Mouse (Mus musculus) adrenal gland, adult (tissue): ENCODE measurements around the gene Gpr27.

Source experiments
- DNase-seq, 2 experiments: peaks; one replicate each; pipeline ENCODE4 v3.0.0; 2022 to 2023; ENCODE audit warnings: low spot score in 1 of 2; ENCODE audit not compliant: inconsistent age in 2 of 2

Gpr27 gene

DNA sequence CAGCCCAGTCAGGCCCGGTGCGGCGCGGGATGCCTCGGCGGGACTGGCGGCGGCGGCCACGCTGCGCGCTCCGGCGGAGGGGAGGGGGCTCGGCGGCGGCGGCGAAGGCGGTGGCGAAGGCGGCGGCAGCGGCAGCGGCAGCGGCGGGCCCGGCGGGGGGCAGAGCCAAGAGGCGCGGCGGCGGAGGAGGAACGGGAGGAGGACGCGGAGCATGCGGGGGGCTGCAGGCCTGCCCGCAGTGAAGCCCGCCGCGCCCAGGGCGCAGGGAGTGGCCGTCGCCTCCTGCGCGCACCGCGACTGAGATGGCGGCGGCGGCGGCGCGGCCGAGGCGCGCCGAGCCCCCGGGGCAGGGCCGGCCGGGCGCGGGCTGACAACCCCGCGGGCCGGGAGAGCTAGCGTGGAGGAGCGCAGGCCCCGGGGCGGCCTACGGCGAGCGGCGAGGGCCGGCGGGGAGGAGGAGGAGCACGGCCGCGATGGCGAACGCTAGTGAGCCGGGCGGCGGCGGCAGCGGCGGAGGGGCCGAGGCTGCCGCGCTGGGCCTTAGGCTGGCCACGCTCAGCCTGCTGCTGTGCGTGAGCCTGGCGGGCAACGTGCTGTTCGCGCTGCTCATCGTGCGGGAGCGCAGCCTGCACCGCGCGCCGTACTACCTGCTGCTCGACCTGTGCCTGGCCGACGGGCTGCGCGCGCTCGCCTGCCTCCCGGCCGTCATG, at the start of gene Gpr27:
Gene Gpr27, plus strand, starts transcription at position 474 of the 710 bp plus-strand sequence.
- DNase-seq: peak; percentile 11 to 69

DNA sequence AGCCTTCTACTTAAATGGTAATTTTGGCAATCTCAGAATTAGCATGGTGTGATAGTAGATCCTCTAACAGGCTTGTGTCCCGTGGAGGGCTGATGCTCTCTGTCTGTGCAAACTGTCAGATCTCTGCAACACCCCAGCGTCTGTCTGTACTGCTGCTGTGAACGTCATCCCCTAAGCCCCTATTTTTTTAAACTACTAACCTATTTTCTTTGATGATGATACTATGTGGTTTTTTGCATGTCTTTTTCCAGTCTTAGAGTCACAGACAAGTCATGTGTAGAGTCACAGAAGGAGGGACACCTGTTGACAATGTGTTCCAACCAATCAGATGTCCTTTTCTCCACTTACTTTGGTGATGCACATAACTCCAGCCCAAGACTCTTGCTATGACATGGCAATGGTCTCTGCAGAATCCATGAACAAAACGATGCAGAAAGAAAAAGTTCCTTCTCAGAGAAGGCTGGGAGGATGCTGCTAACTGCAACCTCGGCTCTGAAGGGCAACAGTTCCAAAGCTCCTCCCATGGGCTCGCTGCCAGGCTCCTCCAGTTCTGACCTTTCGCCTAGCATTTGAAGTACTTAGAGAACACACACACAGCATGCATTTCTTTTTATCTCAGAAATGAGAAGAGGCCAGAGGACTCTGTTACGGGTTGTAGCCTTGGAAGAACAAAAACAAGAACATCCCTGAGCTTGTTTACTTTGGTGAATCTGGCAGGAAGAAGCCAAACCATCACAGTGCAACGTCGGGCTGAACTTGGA, 48.9 kb upstream of the Gpr27 start:
- peak; percentile 86 to 91 for DNase-seq

DNA sequence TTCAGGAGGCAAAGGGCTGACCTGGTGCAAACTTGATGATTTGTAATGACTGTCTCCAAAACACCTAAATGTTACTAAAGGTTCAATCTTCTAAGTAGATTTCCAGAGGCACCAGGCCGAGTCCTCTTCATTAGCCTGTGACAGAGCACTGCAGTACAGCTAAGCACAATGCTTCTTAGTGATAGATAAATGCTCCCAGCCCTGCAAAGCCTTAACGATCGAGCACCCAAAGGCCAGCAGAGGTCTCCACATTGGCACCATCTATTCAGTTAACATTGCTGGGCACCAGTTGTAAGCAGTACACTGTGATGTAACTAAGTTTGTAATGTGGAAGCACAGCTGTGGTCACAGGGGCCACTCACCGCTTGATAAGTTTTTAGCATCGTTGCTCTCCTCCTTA, 48.1 kb upstream of the Gpr27 start:
- DNase-seq: peak; percentile 18 to 59

DNA sequence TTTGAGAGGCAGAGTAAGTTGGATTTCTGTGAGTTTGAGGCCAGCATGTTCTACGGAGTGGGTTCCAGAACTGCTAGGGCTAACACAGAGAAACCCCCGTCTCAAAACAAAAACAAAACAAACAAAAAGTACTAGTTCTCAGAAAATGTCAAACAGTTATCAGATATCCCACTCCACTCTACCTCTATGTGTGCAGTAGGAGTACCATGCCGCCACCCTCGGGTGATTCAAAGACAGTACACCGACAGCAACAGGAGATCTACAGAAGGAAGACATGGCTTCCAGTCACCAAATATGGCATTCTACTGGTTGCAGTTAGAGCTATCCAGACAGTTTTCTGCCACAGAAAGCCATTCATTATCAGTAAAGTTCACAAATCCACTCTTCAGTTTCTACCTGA, 47.6 kb upstream of the Gpr27 start:
- no peak for DNase-seq

DNA sequence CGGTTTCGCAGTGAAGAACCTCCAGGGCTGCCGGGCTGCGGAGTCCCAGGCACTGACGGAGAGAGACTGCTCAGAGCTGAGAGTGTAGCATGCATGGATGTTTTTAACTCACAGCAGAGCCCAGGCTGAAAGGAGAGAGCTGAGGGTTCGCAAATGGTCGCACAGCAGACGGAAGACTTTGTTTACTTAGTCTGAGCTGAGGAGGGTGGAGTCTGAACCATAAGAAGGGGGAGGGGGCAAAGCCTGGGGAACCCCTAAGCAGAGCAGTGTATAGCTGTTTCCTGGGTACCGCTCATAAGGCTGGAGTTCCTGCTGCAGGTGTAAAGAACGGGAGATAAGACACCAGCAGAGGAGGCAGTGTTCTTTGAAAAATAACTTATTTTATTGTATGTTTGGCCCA, 46.1 kb upstream of the Gpr27 start:
- DNase-seq: no peak

DNA sequence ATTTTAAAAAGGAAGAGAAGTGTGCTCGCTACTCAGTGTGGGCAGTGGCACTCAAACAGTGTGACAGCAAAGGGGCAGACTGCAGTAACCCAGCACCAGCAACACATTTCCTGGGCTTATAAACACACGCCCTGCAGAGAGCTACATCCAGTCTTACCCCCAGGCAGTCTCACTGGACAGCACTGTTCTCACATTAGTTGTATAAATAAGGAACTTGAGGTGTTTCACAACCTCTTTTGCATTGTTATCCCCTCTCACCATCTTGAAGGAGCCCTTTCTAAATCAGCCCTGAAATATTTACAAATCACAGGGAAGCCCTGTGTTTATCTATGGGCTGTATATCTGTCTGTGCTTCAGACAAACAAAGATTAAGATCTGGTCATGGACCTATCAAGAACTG, 43.2 kb upstream of the Gpr27 start:
- DNase-seq: no peak

DNA sequence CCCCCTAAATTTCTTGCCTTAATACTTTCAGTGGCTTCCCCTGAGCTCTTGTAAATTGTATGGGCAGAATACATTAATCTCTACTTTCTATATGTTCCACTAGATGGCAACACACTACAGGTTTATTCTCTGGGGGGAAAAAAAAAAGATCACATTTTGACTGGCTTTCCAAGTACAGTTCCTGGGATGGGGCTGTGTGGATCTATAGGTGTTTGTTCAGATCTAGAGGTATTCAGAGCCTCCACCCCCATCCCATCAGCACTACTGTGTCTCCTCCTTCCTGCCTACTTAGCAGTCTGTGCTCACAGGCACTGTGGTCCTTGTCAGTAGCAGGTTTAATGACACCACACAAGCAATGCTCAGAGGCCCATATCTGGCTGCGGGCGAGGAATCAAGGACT, 40.1 kb upstream of the Gpr27 start:
- DNase-seq: no peak

DNA sequence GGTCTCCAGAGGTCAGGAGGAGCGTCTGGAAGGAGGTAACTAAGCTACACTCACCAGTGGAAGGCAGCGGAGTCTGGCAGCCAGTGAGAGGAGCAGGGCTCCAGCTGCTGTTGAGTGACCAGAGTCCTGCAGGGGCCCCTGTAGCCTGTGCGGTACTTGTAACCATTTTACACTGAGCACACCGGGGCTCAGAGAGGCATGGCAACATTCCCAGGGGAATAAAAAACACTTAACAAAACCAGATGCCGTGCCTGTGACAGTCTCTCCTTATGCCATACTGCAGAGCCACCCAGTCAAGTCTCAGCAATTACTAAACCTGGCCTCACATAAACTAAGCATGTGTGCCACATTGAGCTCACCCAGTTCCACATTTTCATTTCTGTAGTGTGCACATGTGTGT, 38.1 kb upstream of the Gpr27 start:
- DNase-seq: no peak

DNA sequence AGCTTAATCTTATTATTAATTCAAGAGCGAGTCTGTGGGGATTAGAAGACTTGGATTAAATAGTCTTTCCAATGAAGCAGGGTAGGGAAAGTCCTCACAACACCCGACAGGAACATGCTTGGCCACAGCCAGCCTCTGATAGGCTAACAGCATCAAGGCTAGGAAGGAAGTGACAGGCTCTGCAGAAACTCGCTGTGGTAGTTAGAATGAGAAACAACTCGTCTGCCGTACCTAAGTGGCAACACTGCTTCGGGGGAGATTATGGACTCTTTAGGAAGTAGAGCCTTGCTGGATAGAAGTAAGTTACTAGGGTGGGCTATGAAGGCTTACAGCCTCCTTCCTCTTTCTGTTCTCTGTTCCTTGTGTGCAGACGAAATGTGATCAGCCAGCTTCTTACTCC, 37.0 kb upstream of the Gpr27 start:
- DNase-seq: no peak

DNA sequence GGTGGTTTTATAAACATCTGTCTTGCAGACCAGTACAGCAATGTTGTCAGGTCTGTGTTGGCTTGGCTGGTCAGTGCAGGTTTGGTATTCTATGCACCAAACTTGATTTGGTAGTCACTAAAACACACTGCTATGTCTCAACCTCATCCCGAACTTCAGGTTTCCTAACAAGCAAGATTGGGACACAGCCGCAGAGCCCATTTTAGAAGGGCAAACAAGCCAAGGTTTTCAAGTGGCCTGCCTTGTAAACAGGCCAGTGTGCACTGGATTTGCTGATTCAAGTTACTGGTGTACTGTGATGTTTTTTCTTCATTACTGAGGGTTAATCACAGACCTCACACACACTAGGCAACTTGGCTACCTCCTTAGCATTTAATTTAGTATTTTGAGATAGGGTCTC, 36.4 kb upstream of the Gpr27 start:
- DNase-seq: peak in 1 of 2 experiments; percentile 46

DNA sequence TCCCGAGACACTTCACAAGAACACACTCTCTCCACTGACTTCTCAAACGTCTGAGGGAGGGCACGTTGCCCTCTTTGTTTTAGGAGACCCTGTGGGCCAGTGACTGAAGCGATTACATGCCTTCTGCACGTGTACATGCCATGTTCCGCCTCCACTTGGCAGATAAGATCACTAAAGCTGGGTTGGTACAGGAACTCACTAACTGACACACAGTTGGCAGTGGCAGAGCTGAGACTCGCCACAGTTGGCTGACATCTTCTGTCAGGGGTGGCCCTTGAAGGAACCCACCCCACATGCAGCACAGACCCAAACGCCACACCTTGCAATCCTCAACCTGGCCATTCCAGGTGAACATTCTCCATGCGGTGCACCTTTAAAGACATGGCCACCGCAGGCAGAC, 33.9 kb upstream of the Gpr27 start:
- DNase-seq: peak in 1 of 2 experiments; percentile 54

DNA sequence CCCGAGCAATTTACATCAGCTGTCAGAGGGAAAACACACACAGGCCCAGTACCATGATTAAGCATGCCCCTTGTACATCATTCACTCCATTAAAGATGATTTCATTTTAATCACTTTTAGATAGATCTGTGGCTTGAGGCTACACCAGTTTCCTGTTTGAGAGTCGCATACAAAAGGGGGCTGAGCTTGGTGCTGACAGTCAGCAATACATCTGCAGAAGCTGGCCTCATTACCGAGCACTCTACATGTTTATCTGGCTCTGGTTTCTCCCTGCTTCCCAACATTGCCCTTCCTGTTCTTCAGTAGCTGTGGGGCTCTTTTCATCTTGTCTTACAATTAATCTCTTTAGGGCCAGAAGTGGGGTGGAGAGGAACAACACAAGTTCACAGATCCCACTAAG, 32.0 kb upstream of the Gpr27 start:
- no peak for DNase-seq

DNA sequence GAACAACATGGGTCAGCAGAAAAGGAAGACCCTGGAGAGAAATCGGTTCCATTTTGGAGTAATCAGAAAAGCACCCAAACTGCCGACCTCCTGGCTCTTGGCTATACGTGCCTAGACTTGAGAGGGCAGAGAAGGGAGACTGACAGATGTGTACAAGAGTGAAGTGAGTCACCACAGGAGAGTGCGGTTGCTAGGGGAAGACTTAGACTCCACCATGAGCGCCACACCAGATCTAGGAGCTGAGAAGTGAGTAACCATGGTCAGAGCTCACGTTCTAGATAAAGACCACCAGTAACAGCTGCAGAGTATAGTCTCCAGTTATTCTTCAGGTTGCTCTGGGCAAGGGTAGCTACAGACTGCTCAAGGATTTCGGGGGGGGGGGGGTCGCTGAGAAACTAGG, 29.2 kb upstream of the Gpr27 start:
- no peak for DNase-seq

DNA sequence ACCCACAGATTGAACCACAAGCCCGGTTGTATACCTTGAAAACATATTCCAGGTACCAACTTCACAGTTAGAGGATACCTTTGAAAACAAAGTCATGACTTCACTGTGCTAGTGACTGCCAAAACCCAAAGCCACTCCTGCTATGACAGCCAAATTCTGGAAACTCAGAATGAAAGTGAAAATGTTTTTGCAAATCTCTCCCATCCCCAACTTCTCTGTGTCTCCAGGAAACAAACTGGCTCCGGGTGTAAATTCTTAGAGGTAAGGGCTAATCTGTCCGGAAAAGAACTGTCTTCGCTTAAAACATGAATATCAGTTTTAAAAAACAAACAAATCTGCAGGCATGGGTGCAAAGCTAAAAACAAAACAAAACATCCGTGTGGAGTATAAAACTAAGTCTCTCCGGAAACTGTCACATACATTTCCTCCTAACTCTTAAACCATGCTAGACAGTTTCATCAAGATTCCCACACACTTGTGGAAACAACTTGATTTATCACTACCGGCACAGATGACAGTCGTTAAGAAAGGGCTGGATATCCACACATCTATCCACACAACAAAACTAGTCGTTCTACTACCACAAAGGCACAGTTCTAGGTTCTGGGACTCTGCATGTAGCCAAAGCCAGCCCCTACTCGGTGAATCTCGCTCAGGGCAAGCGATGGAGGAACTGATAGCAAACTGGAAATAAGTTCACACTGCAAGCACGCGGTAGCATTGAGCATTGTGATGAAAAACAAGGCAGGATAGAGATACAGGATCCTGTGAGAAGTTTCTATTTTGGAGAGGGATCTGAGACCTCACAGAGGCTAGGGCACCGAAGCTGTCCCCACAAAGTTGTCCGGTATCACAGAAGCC, 26.8 kb upstream of the Gpr27 start:
- DNase-seq: peak; percentile 18 to 58

DNA sequence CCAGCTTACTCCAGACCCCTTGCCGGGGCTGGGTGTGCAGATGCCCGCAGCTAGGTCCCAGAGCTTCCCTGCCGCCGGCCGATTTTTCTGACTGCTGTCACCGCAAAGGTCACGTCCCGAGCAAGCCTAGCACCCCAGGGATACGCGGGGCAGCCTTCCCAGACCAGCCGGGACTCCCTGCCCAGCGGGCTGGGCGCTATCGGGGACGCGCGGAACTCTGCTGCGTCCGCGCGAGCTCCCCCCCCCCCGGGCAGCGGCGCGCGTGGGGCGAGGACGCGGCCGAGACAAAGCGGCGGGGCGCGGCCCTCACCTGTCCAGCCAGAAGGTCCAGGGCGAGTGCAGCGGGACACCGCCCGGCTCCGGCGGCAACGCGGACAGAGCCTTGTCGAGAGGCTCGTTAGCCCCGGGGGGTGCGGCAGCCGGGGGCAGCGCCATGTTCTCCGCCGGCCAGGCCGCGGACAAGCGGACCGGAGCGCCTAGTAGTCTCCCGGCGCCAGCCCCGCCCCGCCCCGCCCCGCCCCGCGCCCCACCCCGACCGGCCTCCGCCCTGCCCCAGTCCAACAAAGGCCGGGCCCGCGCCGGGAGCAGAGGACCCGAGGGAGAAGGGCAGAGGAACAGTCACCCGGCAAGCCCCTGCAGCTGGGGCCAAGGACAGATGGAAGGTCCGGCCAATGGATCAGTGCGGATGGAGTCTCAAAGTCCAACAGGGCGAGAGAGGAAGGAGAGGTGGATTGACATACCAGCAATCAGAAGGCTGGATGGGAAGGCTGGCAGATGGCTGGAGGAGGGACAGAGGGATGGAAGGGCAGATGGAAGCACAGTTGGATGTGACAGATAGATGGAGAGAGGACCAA, 25.9 kb upstream of the Gpr27 start, which contains the start of the genes Eif4e3 and Gm20696:
Gene Eif4e3, minus strand, starts transcription at position 454 of the 854 bp plus-strand sequence.
Gene Gm20696, minus strand, starts transcription at position 480 of the 854 bp plus-strand sequence.
- peak; percentile 65 to 88 for DNase-seq

DNA sequence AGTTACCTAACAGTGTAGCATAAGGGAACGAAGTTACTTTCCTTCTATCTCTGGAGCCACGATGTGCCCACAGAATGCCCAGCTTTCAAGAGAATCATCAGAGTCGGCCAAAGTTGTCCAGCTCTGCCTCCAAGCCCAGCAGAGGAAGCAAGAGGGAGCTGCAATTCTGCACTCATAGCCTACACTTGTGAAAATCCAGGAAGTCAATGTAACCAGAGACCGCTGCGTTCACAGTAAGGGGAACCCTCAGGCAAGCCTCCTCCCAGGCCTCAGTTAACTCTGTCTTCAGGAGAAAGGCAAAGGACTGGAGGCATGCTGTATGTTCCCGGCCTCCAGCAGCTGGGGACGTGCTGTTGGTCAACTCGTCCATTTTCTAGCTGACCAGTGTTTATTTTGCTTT, 25.2 kb upstream of the Gpr27 start:
- DNase-seq: peak in 1 of 2 experiments; percentile 38

DNA sequence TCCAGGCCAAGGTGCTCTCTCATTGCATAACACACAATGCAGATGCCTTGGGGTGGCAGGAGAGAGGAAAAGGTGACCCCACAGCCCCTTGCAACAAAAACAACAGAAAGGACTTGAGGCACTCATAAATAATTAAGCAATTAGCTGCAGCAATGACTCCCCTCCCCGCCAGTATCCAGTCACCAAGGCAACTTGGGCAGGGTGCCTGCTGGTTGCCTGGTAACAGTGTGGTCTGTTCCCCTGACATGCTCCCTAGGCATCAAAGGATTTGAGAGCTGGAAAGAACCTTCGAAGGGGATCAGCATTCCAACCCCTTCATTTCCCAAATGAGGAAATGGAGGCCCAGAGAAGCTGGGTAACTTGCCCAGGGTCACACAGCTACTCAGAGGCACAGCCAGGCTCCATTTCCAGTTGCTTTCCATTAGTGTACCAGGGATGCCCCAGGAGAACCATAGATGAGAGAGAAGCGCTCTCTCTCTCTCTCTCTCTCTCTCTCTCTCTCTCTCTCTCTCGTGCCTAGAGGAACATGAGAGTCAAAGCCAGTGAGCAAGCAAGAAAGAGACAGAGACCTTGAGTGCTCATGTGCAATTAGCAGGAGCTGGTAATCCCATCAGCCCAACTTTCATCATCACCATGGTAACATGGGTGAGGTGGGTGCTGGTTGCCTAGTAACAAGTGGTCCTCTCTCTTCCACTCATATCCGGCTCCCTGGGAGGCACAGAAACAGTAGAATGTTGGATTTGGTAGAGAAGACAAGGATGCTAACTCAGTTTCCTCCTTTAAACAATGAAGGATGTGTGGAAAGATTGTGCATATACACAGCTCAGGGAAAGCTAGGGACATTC, 22.8 kb upstream of the Gpr27 start:
- peak in 1 of 2 experiments; percentile 51 for DNase-seq

DNA sequence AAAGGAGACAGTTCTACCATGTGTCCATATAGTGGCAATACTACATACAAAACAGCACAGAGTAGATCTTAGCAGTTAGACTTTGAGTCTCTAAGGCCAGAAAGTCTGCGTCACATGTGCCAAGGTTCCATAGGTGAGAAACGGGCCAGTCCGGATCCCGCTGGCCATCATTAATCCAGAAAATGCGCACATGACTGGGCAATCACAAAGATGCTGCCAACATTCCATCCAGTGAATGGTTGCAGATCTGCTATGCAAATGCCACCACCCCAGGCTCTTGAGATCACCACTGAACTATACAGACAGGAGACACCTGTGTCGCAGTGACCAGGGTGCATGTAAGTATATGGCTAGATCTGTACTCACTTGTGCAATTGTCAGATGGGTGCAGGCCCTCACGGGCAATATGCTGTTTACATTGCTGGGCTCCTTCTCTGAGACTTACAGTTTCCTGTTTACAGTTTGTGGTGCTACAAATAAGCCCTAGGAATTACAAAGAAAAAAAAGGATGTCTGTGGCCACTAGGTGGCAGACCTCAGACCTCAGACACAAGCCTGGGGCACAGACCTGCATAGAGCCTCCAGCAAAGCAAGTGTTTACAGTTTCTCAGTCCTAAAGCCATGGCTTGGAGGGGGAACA, 21.9 kb upstream of the Gpr27 start:
- DNase-seq: peak; percentile 46 to 81

DNA sequence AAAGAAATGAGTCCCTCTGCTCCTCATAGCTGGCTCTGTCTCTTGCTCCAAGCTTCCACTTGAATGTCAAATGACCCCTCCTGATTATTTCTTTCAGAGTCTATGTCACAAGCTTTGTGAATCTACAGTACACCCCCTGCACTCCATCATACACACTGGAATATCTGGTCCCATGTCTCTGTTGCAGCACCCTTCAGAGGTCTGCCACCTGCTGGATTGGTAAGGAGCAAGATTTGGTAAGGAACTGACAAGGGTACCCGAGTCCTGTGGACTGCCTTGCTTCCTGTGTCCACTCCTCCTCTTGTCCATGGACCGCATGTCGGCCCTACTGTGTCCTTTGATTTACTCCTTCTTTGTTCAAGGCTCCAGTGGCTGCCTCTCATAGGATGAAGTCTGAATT, 20.7 kb upstream of the Gpr27 start:
- DNase-seq: no peak
